Mouse (Mus musculus) T-helper 2 cell (primary cell): ENCODE measurements at regions not wholly inside any gene's neighbourhood (a gene's known extent, or its start where the extent isn't known, plus 50 kb on each side); places are given as distances from the start of the nearest gene placed in this dataset.

ENCODE experiments used
- in situ Hi-C: fragments of 300-600 bp; cut with MboI, MseI; formaldehyde crosslinking; loops from one replicate; pipeline ENCODE4 v1.15.1; 2025; ENCODE audit warnings: high pct_unique_total_duplicates

DNA sequence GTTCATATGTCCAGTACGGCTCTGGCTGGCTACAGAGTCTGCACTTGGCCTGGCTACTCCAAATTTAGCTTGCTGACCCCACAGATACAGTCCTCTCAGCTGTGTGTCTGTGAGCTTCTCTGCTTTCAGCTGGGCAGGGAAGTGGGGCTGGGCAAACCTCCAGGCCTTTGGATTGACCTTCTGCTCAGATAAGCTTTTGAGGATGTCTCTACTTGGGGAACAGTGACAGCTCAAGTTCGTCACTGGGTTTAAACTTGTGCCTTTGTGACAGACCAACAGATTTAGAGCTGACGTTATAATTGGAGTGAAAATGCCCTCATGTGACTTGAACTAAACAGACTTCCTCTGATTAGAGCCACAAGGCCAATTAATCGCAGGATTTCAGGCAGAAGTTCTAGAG, 78.4 kb upstream of the 1700025G04Rik start:
- in situ Hi-C loops = no loop called here

DNA sequence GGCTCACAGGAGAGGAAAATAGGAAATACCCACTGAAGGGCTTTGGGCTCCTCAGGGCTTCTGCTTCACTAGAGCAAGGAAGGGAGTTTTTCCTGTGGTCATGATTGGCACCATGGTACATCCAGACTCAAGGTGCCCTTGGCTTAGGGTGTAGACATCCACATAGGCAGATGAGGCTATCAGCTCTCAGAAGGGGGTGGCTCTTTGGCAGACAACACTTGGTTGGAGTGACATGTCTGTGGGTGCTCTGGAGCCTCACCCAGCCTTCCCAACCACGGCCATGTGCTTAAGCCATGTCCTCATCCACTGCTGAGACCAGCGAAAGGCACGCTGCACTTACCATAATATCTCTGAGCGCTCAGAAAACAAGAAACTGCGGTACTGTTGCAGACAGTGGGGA, 77.8 kb upstream of the 1700025G04Rik start:
- in situ Hi-C loops = no loop called here

DNA sequence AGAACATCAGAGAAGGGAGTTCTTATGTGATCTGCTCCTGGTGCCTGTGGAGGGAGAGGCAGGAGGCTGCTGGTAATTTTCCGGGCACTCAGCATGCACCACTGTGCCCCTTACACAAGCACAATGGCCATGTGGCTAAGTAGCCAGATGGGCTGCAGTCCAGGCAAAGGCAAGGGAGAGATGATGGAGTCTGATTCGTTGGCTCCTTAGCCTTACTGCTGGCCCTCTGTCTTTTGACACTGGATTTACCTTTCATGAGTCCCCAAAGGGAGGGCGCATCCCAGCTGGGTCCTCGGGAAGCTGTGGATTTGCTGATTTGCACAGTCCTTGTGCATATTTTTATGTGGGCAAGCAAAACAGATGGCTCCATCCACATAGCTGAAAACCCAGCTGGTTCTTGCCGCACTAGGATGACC, 75.6 kb upstream of the 1700025G04Rik start:
- in situ Hi-C loops = no loop called here

DNA sequence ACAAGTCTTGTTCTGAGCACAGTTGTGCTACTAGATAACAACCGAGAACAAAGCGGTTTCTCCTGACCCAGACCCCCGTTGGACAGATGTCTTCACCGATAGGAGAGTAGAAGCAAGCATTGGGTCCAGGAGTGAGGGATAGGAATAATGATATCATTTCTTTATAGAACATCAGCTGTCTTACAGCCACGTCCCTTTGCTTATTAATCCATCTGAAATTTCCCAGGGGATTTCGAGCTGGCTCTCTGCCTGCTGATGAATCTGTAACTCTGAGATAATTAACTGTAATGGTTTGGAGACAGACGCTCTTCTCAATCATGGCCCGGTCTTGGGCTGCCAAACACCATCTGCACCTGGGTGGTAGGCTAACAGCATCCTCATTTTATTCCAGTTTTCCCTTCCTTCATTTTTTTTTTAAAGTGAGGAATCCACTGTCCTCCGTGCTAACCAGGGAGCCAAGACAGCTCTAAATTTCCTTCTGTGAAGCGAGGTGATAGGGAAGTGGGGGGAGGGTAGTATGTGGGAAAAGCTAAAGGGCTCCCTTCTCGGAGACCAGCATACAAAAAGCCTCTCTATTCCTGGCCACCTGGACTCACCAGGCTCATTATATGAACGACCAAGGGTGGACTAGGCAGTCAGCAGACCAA, 75.0 kb upstream of the 1700025G04Rik start:
- in situ Hi-C loops = no loop called here

DNA sequence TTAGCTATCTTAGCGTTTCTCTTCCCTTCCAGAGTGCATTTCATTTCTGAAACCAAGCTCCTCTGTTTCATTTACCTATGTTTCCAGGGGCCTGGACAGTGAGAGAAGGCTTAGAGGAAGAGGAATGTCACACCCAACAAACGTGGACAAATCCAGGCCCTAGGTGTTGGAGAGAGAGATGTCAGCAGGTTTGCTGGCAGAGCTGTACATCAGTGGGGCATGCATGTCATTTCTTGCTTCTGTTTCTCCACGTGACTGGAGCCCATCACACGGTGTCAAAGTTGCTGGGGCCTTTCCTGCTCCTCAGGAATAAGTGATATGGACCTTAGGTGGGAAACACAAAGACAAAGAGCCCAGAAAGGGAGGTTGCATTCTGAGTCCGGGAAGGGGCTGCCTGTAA, 74.3 kb upstream of the 1700025G04Rik start:
- in situ Hi-C loops = no loop called here

DNA sequence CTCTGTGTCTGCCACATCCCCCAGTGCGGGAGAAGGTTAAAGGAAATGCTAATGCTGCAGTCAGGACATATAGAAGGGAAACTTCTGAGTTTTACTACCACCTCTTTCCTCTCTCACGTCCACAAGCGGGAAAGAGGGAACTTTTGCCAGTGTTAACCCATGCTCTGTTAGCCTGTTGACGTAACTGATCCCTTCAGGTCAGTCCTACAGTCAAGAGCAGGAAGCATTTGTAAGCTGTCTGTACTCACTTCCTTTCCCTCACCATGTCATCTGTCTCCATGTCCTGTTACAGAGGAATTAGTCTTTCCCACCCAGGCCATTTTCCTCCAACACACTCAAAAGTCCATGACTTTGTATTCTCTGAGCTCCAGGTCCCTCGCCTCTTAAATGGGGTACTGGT, 62.5 kb upstream of the 1700025G04Rik start:
- in situ Hi-C loops = no loop called here

DNA sequence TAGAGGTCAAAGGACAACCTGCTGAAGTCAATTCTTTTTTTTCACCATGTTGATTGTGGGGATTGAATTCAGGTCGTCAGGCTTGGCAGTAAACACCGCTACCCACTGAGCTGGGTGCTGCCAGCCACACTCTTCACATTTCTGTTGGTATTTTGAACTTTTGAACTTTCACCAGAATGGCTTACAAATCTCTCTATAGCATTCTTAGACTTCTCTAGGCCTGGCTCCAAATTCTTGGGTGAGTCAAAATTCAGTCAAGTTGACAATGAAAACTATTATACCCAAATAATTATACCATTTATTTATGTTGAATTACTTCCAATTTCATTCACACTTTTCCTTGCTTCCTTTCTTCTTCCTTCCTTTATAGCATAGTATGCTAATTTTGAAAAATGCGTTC, 58.8 kb upstream of the 1700025G04Rik start:
- in situ Hi-C loops = no loop called here

DNA sequence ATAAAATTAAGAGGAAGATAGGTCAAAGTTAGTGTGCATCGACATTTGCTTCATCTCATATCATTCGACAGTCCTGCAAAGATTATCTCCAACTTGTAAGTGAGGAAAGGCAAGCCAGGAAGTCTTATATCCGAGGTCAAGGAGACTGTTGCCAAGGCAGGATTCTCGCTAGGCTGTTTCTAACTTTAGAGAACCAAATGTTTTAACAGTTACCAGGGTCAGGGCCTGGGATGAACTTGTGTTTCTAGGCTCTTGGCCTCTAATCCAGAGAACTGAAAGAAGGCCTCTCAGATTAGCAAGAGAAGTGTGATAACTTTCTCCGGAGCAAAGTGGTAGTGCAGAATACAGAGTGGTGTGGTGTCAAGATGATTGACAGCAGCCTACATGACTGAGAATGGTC, 50.2 kb upstream of the 1700025G04Rik start:
- in situ Hi-C loops = no loop called here
